Mouse (Mus musculus) CH12.LX (cell line): Measurements from ENCODE around the gene Fhit.

Experiments
- CTCF ChIP-seq, 2 experiments: IDR thresholded peaks in 1 of 2; conservative IDR thresholded peaks in 1 of 2; 2 replicates each; pipeline ENCODE4 v1.5.1; 2011 to 2012; ENCODE audit warnings: low read depth in 2 of 2, low read length in 2 of 2, improper control_type of control experiment in 1 of 2, inconsistent platforms in 1 of 2, mild to moderate bottlenecking in 1 of 2, moderate library complexity in 1 of 2
- ETS1 ChIP-seq: conservative IDR thresholded peaks from 2 replicates; pipeline ENCODE4 v1.6.1; 2012; ENCODE audit warnings: low read depth, mild to moderate bottlenecking, inconsistent platforms, low read length, improper control_type of control experiment, moderate library complexity
- JUND ChIP-seq: conservative IDR thresholded peaks from 2 replicates; pipeline ENCODE4 v1.6.1; 2011; ENCODE audit warnings: low read depth, low read length, improper control_type of control experiment
- KAT2A ChIP-seq: IDR thresholded peaks from 2 replicates; pipeline ENCODE4 v1.6.1; 2012; ENCODE audit warnings: low read length, improper control_type of control experiment, inconsistent platforms; ENCODE audit not compliant: insufficient replicate concordance
- MAFK ChIP-seq: IDR thresholded peaks from 2 replicates; pipeline ENCODE4 v1.6.1; 2011; ENCODE audit warnings: low read length, improper control_type of control experiment; ENCODE audit not compliant: insufficient replicate concordance
- MAX ChIP-seq: IDR thresholded peaks from 2 replicates; pipeline ENCODE4 v1.6.1; 2011; ENCODE audit warnings: low read length, improper control_type of control experiment
- MEF2A ChIP-seq: IDR thresholded peaks from 2 replicates; pipeline ENCODE4 v1.6.1; 2014; ENCODE audit warnings: low read depth, mild to moderate bottlenecking, inconsistent platforms, low read length, improper control_type of control experiment, borderline replicate concordance
- NELFE ChIP-seq: IDR thresholded peaks from 2 replicates; pipeline ENCODE4 v1.6.1; 2011; ENCODE audit warnings: low read depth, low read length, improper control_type of control experiment
- POLR2A ChIP-seq: IDR thresholded peaks from 2 replicates; pipeline ENCODE4 v1.6.1; 2011; ENCODE audit warnings: low read depth, mild to moderate bottlenecking, improper control_type of control experiment, low read length
- RAD21 ChIP-seq: IDR thresholded peaks from 2 replicates; pipeline ENCODE4 v1.6.1; 2011; ENCODE audit warnings: low read depth, mild to moderate bottlenecking, low read length, improper control_type of control experiment, moderate library complexity
- RCOR1 ChIP-seq: conservative IDR thresholded peaks from 2 replicates; pipeline ENCODE4 v1.6.1; 2012; ENCODE audit warnings: low read depth, mild to moderate bottlenecking, inconsistent platforms, low read length, improper control_type of control experiment
- TCF12 ChIP-seq: IDR thresholded peaks from 2 replicates; pipeline ENCODE4 v1.6.1; 2014; ENCODE audit warnings: low read depth, mild to moderate bottlenecking, inconsistent platforms, low read length, improper control_type of control experiment
- ZMIZ1 ChIP-seq: IDR thresholded peaks from 2 replicates; pipeline ENCODE4 v1.6.1; 2012; ENCODE audit warnings: low read depth, mild to moderate bottlenecking, inconsistent platforms, low read length, improper control_type of control experiment
- ZNF384 ChIP-seq: IDR thresholded peaks from 2 replicates; pipeline ENCODE4 v1.6.1; 2012; ENCODE audit warnings: low read depth, low read length, improper control_type of control experiment, inconsistent platforms

- TF ChIP-seq MEF2A = no peak
- TF ChIP-seq POLR2A = no peak
- TF ChIP-seq CTCF (conservative IDR thresholded peaks at IDR 0.05 in 1 of 2, IDR thresholded peaks at IDR 0.05 in 1 of 2; ENCODE audit: low read depth in 2 of 2, low read length in 2 of 2) = no peak
- TF ChIP-seq NELFE = no peak
- TF ChIP-seq MAFK = no peak
- no peak for TF ChIP-seq RAD21
- TF ChIP-seq ZNF384 = no peak
- no peak for TF ChIP-seq MAX
- no peak for TF ChIP-seq JUND
- no peak for TF ChIP-seq TCF12
- no peak for TF ChIP-seq ZMIZ1
- no peak for TF ChIP-seq KAT2A
- no peak for TF ChIP-seq RCOR1
- no peak for TF ChIP-seq ETS1
Measured at GRCm38 (mm10) chr14:9547952-9548351, 1613.9 kb downstream of the Fhit start.
